Mouse (Mus musculus) stomach, embryonic 16.5 days (tissue): ENCODE measurements around the gene Igfbp3. TPM values are rescaled to one million over a fixed set of nuclear protein-coding genes. Genes with fewer than 3 reads are reported as not detected.
"Not testable (repeated sequence)": the region's sequence is repeated elsewhere in the genome, so short reads cannot be mapped to it uniquely, and the experiment has no call there.

Experiments
- ATAC-seq: fragments of 200-750 bp; cut with Nextera tagmentation; 2 replicates; pipeline ENCODE4 v1.8.0; 2017; ENCODE audit warnings: moderate number of reproducible peaks, moderate TSS enrichment; ENCODE audit not compliant: insufficient read depth, low FRiP score
- H3K27ac ChIP-seq: fragments of 300-500 bp; sonication (generic); 2 replicates; pipeline ENCODE4 v1.5.1; 2014; ENCODE audit warnings: low read length
- H3K27me3 ChIP-seq: fragments of 300-500 bp; sonication (generic); 2 replicates; pipeline ENCODE4 v1.6.1; 2014; ENCODE audit warnings: low read length, control low read depth, mixed read lengths; ENCODE audit not compliant: control insufficient read depth, insufficient read depth
- H3K36me3 ChIP-seq: fragments of 300-500 bp; sonication (generic); 2 replicates; pipeline ENCODE4 v1.6.1; 2014; ENCODE audit warnings: low read length; ENCODE audit not compliant: control insufficient read depth, insufficient read depth
- H3K4me1 ChIP-seq: fragments of 300-500 bp; sonication (generic); 2 replicates; pipeline ENCODE4 v1.6.1; 2014; ENCODE audit warnings: low read length, control low read depth, mixed read lengths; ENCODE audit not compliant: control insufficient read depth, insufficient read depth
- H3K4me2 ChIP-seq: fragments of 300-500 bp; sonication (generic); 2 replicates; pipeline ENCODE4 v1.6.1; 2014; ENCODE audit warnings: low read depth, low read length, mixed read lengths
- H3K4me3 ChIP-seq: fragments of 300-500 bp; sonication (generic); replicated peaks from 2 replicates; pipeline ENCODE4 v1.5.1; 2014; ENCODE audit warnings: mild to moderate bottlenecking, low read length
- H3K9ac ChIP-seq: fragments of 300-500 bp; sonication (generic); 2 replicates; pipeline ENCODE4 v1.6.1; 2014; ENCODE audit warnings: low read length
- H3K9me3 ChIP-seq: fragments of 300-500 bp; sonication (generic); replicated peaks from 2 replicates; pipeline ENCODE4 v1.6.1; 2016; ENCODE audit warnings: low read length, control low read depth; ENCODE audit not compliant: control insufficient read depth
- WGBS: fragments of 180-500 bp; shearing (Covaris S2); extraction: QIAGEN DNeasy Blood & Tissue Kit; methylation state at CpG from one replicate; pipeline ENCODE4 v1.1.7; 2014; 5-methylcytosine and 5-hydroxymethylcytosine counted together
- polyA plus RNA-seq: library from polyadenylated mRNA; unstranded; fragments of >200 nt; fragmentation: Nextera tagmentation; extraction: Ambion mirVana; gene quantifications from 2 replicates; pipeline ENCODE4 v1.2.1, GENCODE M21; 2015

Igfbp3 gene
- polyA plus RNA-seq, 1 experiment from 2014 or later = 50.8 TPM

DNA sequence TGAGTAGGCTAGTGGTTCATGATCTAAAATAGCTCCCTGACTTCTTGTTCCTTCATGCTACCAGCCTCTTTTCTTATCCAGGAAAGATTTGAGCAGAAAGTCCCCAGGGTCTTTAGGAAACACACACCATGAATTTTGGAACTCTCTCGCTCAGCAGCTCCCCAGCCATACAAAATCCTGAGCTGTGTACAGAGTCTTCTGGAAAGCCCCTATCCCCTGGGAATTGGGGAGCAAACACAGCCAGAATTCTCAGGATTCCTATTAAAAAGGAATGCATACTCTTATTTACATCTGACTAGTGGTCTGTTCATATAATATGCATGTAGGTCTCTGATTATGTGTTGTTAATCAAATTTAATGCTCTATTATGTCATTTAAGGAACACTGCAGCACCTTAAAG is 20.7 kb upstream of the Igfbp3 start:
- no peaks in the 10 kb centered on the region for H3K4me1 ChIP-seq
- no peak for ATAC-seq
- no peaks in the 10 kb centered on the region for H3K36me3 ChIP-seq
- no peak overlapping the region for H3K9ac ChIP-seq
- no peak overlapping the region for H3K4me3 ChIP-seq
- H3K4me2 ChIP-seq = no peak overlapping the region
- WGBS = 68% methylated on average over 1 of the region's 1 CpGs
- no peak overlapping the region for H3K27ac ChIP-seq
- H3K27me3 ChIP-seq = no peaks in the 10 kb centered on the region
- no peaks in the 10 kb centered on the region for H3K9me3 ChIP-seq

DNA sequence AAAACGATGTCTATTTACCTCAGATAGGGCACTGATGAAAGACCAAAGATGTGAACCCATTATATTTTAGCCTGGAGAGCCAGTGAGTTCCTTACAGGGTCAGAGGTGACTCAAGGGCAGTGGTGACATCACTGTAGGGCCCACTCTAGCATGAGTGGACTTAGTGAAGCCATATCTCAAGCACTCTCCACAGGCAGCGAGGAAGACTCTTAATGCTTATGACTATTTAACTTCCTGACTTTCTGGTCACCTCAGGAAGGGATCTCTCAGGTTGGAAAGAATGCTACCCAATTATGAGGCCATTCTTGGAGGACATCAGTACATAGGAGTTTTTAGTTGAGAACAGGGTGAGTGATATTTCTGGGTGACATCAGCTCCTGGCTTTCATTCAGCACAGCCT is 19.6 kb upstream of the Igfbp3 start:
- Histone ChIP-seq H3K4me2 (no peak overlapping the region), H3K27ac (no peak overlapping the region), H3K9ac (no peak overlapping the region), H3K36me3 (no peaks in the 10 kb centered on the region), H3K9me3 (no peaks in the 10 kb centered on the region), H3K27me3 (no peaks in the 10 kb centered on the region), H3K4me3 (no peak overlapping the region), H3K4me1 (no peaks in the 10 kb centered on the region)
- ATAC-seq = no peak
- WGBS = 83% methylated on average over 2 of the region's 2 CpGs

DNA sequence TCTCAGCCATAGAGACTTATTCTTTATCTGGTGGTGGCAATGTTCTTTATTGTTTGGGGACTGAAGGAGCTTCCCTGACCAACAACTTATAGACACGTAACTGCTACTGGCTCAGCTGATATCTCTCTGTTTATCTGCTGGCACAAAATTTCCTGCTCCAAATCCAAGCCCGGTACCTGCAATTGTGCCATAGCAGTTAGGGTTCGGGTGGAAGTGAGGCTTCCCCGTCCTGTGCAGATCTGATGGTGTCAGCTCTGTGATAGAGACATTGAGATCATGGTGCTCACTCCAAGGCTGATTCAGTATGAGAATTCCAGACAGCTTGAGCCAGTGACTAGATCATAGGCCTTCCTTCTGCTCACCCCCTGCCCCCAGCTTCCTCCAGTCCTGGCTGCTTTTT is 18.2 kb upstream of the Igfbp3 start:
- H3K27me3 ChIP-seq = no peaks in the 10 kb centered on the region
- H3K36me3 ChIP-seq = no peaks in the 10 kb centered on the region
- H3K9me3 ChIP-seq = no peaks in the 10 kb centered on the region
- ATAC-seq = no peak
- H3K4me2 ChIP-seq = no peak overlapping the region
- WGBS = 96% methylated on average over 4 of the region's 4 CpGs
- H3K4me1 ChIP-seq = no peaks in the 10 kb centered on the region
- no peak overlapping the region for H3K4me3 ChIP-seq
- H3K27ac ChIP-seq = no peak overlapping the region
- no peak overlapping the region for H3K9ac ChIP-seq

DNA sequence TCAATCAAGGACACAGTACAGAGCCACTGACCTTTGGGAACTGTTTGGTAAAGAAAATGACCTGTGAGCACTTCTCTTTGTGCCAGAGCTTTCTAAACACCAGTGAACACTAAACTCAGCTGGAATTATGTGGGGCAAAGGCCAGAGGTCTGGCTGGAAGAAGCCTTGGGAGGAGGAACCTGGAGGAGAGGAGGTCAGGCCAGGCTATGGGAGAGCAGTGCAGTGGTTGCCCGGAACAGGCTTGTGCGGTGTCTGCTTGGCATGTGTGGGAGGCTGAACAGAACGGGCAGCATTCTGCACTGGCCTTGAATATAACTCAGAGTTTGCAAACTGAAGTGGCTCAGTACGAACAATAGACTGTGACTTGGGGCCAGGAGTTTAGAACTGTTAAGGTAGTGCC is 16.3 kb upstream of the Igfbp3 start:
- no peaks in the 10 kb centered on the region for H3K9me3 ChIP-seq
- no peak overlapping the region for H3K4me2 ChIP-seq
- no peak overlapping the region for H3K4me3 ChIP-seq
- no peaks in the 10 kb centered on the region for H3K4me1 ChIP-seq
- H3K27me3 ChIP-seq = no peaks in the 10 kb centered on the region
- ATAC-seq = no peak
- no peak overlapping the region for H3K27ac ChIP-seq
- no peaks in the 10 kb centered on the region for H3K36me3 ChIP-seq
- 72% methylated on average over 4 of the region's 4 CpGs for WGBS
- no peak overlapping the region for H3K9ac ChIP-seq

DNA sequence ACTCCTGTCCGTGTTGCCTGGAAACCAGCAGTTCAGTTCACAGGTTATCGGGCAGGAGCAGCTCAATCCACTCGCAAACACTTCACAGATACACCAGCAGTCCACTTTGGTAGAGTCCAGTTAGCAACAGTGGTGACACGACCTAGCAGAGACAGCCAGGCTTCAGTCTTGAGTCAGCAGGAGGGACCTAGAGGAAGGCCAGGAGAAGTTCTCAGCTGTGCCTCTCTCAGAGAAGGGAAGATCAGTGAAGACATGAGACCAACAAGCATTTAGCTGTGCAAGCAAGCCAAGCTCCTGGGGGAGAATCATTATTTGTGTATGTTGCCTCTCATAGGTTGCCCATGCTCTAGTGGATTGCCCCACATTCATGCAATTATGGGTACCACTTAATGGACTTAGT is 14.4 kb upstream of the Igfbp3 start:
- no peak overlapping the region for H3K9ac ChIP-seq
- H3K4me1 ChIP-seq = no peaks in the 10 kb centered on the region
- no peak overlapping the region for H3K4me2 ChIP-seq
- 73% methylated on average over 4 of the region's 4 CpGs for WGBS
- no peaks in the 10 kb centered on the region for H3K27me3 ChIP-seq
- ATAC-seq = no peak
- H3K9me3 ChIP-seq = no peaks in the 10 kb centered on the region
- H3K27ac ChIP-seq = no peak overlapping the region
- no peaks in the 10 kb centered on the region for H3K36me3 ChIP-seq
- H3K4me3 ChIP-seq = no peak overlapping the region

DNA sequence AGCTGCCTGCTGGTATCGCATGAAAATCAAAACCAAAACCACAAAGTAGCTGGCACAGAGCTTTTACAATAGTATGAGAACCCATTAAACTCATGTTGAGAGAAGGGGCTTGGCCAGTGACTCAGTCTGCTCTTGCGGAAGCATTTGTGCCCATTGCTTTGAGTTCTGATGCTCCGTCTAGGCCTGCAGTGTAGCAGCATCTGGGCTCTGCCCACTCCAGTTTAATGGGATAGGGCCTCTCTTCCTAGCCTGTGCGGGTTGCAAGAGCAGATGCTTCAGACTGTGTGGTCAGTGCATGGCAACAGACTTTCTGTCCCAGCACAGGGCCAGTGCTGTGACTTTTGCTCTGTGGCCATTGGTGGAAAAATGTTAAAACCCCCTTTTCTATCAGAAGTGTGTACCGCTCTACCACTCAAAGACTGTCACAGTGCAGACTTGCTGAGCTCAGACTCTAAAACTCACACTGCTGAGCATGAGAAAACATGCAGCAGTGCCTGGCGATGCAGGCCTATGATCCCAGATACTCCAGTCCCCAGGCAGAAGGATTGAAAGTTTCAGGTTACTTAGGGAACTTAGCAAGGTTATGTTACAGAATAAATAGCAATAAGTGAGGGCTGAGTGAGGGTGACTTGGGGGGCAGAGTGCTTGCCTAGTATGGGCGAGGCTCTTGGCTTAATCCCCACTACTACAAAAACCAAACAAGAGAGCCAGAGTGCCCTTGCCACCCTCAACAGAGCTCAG is 13.3 kb upstream of the Igfbp3 start:
- 80% methylated on average over 7 of the region's 7 CpGs for WGBS
- Histone ChIP-seq H3K4me2 (no peak overlapping the region), H3K27me3 (no peaks in the 10 kb centered on the region), H3K9me3 (no peaks in the 10 kb centered on the region), H3K4me3 (no peak overlapping the region), H3K4me1 (no peaks in the 10 kb centered on the region), H3K36me3 (no peaks in the 10 kb centered on the region), H3K27ac (no peak overlapping the region), H3K9ac (0 out of 2 replicates have a peak overlapping the region, but pooled peaks have one; percentile 18)
- ATAC-seq = no peak

DNA sequence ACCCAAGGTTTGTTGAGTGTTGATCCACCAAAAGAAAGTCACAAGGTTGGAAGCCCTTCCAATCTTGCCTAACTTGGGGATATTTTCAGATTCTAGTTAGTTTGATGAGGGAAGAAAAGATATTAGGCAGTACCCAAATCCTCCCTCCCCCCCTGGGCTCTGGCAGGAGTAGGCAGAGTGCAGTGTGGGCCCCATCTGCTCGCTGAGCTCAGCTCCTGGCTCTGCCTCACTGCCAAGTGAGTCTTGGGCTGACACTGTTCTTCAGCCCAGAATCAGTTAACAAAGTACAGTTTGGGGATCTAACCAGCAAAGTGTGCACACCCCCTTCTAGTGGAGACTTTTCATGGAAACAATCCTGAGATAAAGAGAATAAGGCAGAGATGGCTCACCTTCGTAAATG is 12.5 kb upstream of the Igfbp3 start:
- Histone ChIP-seq H3K4me3 (no peak overlapping the region), H3K36me3 (no peaks in the 10 kb centered on the region), H3K27ac (no peak overlapping the region), H3K4me2 (no peak overlapping the region), H3K4me1 (no peaks in the 10 kb centered on the region), H3K27me3 (no peaks in the 10 kb centered on the region), H3K9me3 (no peaks in the 10 kb centered on the region), H3K9ac (no peak overlapping the region)
- no peak for ATAC-seq
- WGBS = 64% methylated on average over 2 of the region's 2 CpGs

DNA sequence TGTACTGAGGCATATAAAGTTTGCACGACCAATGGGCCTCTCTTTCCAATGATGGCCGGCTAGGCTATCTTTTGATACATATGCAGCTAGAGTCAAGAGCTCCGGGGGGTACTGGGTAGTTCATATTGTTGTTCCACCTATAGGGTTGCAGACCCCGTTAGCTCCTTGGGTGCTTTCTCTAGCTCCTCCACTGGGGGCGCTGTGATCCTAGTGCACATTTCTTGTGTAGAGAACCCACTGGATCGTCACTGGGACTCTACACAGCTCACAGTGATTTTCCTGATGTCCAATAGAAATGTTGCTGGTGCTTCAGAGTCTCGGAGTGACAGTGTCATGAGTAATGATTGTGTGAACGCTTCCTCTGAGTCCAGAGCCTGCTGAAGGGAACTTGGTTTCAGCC is 8.1 kb upstream of the Igfbp3 start:
- not testable (repeated sequence) for ATAC-seq, H3K27ac ChIP-seq, H3K4me2 ChIP-seq, H3K27me3 ChIP-seq, H3K9me3 ChIP-seq, H3K4me1 ChIP-seq, H3K36me3 ChIP-seq, H3K9ac ChIP-seq, H3K4me3 ChIP-seq
- 71% methylated on average over 8 of the region's 8 CpGs for WGBS

DNA sequence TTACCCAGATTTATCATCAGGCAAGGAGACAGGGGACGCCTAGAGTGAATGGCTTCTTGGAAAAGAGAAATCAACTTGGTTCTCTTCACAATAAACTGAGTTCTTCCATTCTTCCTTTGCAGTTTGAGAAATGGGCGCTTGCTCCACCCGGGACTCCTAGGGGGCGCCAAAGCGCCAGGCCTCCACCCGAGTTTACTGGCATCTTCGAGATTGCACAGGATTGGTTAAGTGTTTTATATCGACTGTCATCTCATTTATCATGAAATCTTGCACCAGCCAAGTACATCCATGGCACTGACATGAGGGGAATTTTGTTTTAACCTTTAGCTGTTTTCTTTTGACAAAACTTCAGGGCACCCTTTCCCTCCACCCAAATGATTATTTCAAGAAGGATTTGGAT is 2.0 kb upstream of the Igfbp3 start:
- no peak for ATAC-seq
- H3K27ac ChIP-seq = no peak overlapping the region
- peaks cover 16% of the 10 kb centered on the region; the same call in 1 of the 2 replicates for H3K4me1 ChIP-seq
- H3K4me2 ChIP-seq = no peak overlapping the region
- H3K9me3 ChIP-seq = no peaks in the 10 kb centered on the region
- no peak overlapping the region for H3K9ac ChIP-seq
- H3K4me3 ChIP-seq = no peak overlapping the region
- WGBS = 16% methylated on average over 8 of the region's 8 CpGs
- peaks cover 18% of the 10 kb centered on the region for H3K27me3 ChIP-seq
- no peaks in the 10 kb centered on the region for H3K36me3 ChIP-seq
